Mouse (Mus musculus) MEL (cell line): ENCODE results near the gene Zscan10. TPM values are rescaled to one million over a fixed set of nuclear protein-coding genes. Genes with fewer than 3 reads are reported as not detected.
A peak's percentile ranks its signal among the peaks of the same experiment; 100 is the strongest.

ENCODE experiments used
- DNase-seq: peaks from one replicate; pipeline ENCODE4 v3.0.0; 2011; ENCODE audit warnings: low read depth, low spot score
- H3K27ac ChIP-seq: 2 replicates; pipeline ENCODE4 v1.5.1; 2012; ENCODE audit warnings: low read depth, mild to moderate bottlenecking, control low read depth, low read length, moderate library complexity; ENCODE audit not compliant: control insufficient read depth
- H3K27me3 ChIP-seq, 2 experiments: fragments of 150-350 bp in 1 of 2; sonication (generic) in 1 of 2; 2 replicates each; pipeline ENCODE4 v1.6.1; 2012; ENCODE audit warnings: low read length in 2 of 2, mild to moderate bottlenecking in 2 of 2, improper control_type of control experiment in 1 of 2, moderate library complexity in 1 of 2; ENCODE audit not compliant: insufficient read depth in 2 of 2, control insufficient read depth in 1 of 2
- H3K36me3 ChIP-seq, 2 experiments: 2 replicates each; pipeline ENCODE4 v1.6.1; 2012 to 2014; ENCODE audit warnings: low read length in 2 of 2, improper control_type of control experiment in 1 of 2, inconsistent platforms in 1 of 2, mild to moderate bottlenecking in 1 of 2; ENCODE audit not compliant: insufficient read depth in 2 of 2, control insufficient read depth in 1 of 2
- H3K4me1 ChIP-seq, 2 experiments: fragments of 150-350 bp in 1 of 2; sonication (generic) in 1 of 2; 2 replicates each; pipeline ENCODE4 v1.6.1; 2012; ENCODE audit warnings: low read length in 2 of 2, improper control_type of control experiment in 1 of 2, mild to moderate bottlenecking in 1 of 2; ENCODE audit not compliant: insufficient read depth in 2 of 2, control insufficient read depth in 1 of 2
- H3K4me3 ChIP-seq, 2 experiments: fragments of 150-350 bp in 1 of 2; sonication (generic) in 1 of 2; 2 replicates each; pipeline ENCODE4 v1.5.1; 2012; ENCODE audit warnings: low read depth in 2 of 2, low read length in 2 of 2, mild to moderate bottlenecking in 2 of 2, moderate library complexity in 2 of 2, control low read depth in 1 of 2, improper control_type of control experiment in 1 of 2; ENCODE audit not compliant: control insufficient read depth in 1 of 2, insufficient read depth in 1 of 2
- H3K79me2 ChIP-seq: 2 replicates; pipeline ENCODE4 v1.6.1; 2012; ENCODE audit warnings: mild to moderate bottlenecking, low read length, moderate library complexity; ENCODE audit not compliant: control insufficient read depth, poor library complexity, insufficient read depth
- H3K9ac ChIP-seq: 2 replicates; pipeline ENCODE4 v1.6.1; 2012; ENCODE audit warnings: low read depth, mild to moderate bottlenecking, control low read depth, low read length, moderate library complexity; ENCODE audit not compliant: control insufficient read depth, poor library complexity, severe bottlenecking
- H3K9me3 ChIP-seq: fragments of 150-350 bp; sonication (generic); replicated peaks from 2 replicates; pipeline ENCODE4 v1.6.1; 2012; ENCODE audit warnings: mild to moderate bottlenecking, low read length, improper control_type of control experiment, moderate library complexity; ENCODE audit not compliant: insufficient read depth
- CTCF ChIP-seq, 3 experiments: IDR thresholded peaks in 2 of 3; conservative IDR thresholded peaks in 1 of 3; 2 replicates each; pipeline ENCODE4 v1.5.1; 2011 to 2012; ENCODE audit warnings: low read length in 3 of 3, low read depth in 2 of 3, mild to moderate bottlenecking in 2 of 3, improper control_type of control experiment in 1 of 3, inconsistent platforms in 1 of 3, mixed read lengths in 1 of 3, moderate library complexity in 1 of 3; ENCODE audit not compliant: control insufficient read depth in 1 of 3, insufficient read depth in 1 of 3, poor library complexity in 1 of 3, severe bottlenecking in 1 of 3
- ETS1 ChIP-seq: IDR thresholded peaks from 2 replicates; pipeline ENCODE4 v1.6.1; 2012; ENCODE audit warnings: low read depth, mild to moderate bottlenecking, inconsistent platforms, low read length, improper control_type of control experiment, moderate library complexity
- GABPA ChIP-seq: IDR thresholded peaks from 2 replicates; pipeline ENCODE4 v1.6.1; 2012; ENCODE audit warnings: low read depth, mild to moderate bottlenecking, inconsistent platforms, low read length, improper control_type of control experiment, moderate library complexity
- MAFK ChIP-seq: IDR thresholded peaks from 2 replicates; pipeline ENCODE4 v1.6.1; 2011; ENCODE audit warnings: low read depth, mild to moderate bottlenecking, low read length, improper control_type of control experiment, borderline replicate concordance
- MYC ChIP-seq: IDR thresholded peaks from 2 replicates; pipeline ENCODE4 v1.6.1; 2011; ENCODE audit warnings: low read depth, mild to moderate bottlenecking, low read length, improper control_type of control experiment, moderate library complexity
- POLR2A ChIP-seq, 2 experiments: IDR thresholded peaks; 2 replicates each; pipeline ENCODE4 v1.6.1; 2011 to 2012; ENCODE audit warnings: low read length in 2 of 2, mild to moderate bottlenecking in 2 of 2, control low read depth in 1 of 2, improper control_type of control experiment in 1 of 2, low read depth in 1 of 2, moderate library complexity in 1 of 2; ENCODE audit not compliant: control insufficient read depth in 1 of 2, insufficient read depth in 1 of 2, poor library complexity in 1 of 2
- RAD21 ChIP-seq: IDR thresholded peaks from 2 replicates; pipeline ENCODE4 v1.6.1; 2011; ENCODE audit warnings: mild to moderate bottlenecking, low read depth, low read length, improper control_type of control experiment
- SMC3 ChIP-seq: IDR thresholded peaks from 2 replicates; pipeline ENCODE4 v1.6.1; 2011; ENCODE audit warnings: low read depth, low read length, improper control_type of control experiment
- TBP ChIP-seq: IDR thresholded peaks from 2 replicates; pipeline ENCODE4 v1.8.0; 2011; ENCODE audit warnings: low read depth, low read length, improper control_type of control experiment
- UBTF ChIP-seq: IDR thresholded peaks from 2 replicates; pipeline ENCODE4 v1.6.1; 2012; ENCODE audit warnings: low read depth, mild to moderate bottlenecking, inconsistent platforms, low read length, improper control_type of control experiment, moderate library complexity, borderline replicate concordance; ENCODE audit not compliant: insufficient read depth
- USF1 ChIP-seq: IDR thresholded peaks from 2 replicates; pipeline ENCODE4 v1.6.1; 2014; ENCODE audit warnings: low read depth, mild to moderate bottlenecking, inconsistent platforms, low read length, improper control_type of control experiment, moderate library complexity
- USF2 ChIP-seq, 2 experiments: IDR thresholded peaks; 2 replicates each; pipeline ENCODE4 v1.6.1; 2011 to 2012; ENCODE audit warnings: improper control_type of control experiment in 2 of 2, low read length in 2 of 2, borderline replicate concordance in 1 of 2, inconsistent platforms in 1 of 2, low read depth in 1 of 2, mild to moderate bottlenecking in 1 of 2; ENCODE audit not compliant: insufficient read depth in 1 of 2
- ZC3H11A ChIP-seq: IDR thresholded peaks from 2 replicates; pipeline ENCODE4 v1.6.1; 2012; ENCODE audit warnings: low read depth, mild to moderate bottlenecking, inconsistent platforms, low read length, improper control_type of control experiment
- ZKSCAN1 ChIP-seq: IDR thresholded peaks from 2 replicates; pipeline ENCODE4 v1.6.1; 2012; ENCODE audit warnings: low read depth, mild to moderate bottlenecking, inconsistent platforms, low read length, improper control_type of control experiment, moderate library complexity
- ZNF384 ChIP-seq: IDR thresholded peaks from 2 replicates; pipeline ENCODE4 v1.6.1; 2012; ENCODE audit warnings: low read depth, mild to moderate bottlenecking, inconsistent platforms, low read length, improper control_type of control experiment
- polyA plus RNA-seq, 2 experiments: library from polyadenylated mRNA; stranded (reverse) in 1 of 2; unstranded in 1 of 2; fragments of >175 nt in 1 of 2; fragments of >200 nt in 1 of 2; gene quantifications; 2 replicates each; pipeline versions ENCODE4 v1.2.1 to v1.2.4; 2012; ENCODE audit warnings: low replicate concordance in 2 of 2, low read depth in 1 of 2; ENCODE audit not compliant: insufficient read length in 2 of 2, insufficient read depth in 1 of 2, missing spikeins in 1 of 2
- total RNA-seq: library from RNA; depleted of rRNA; stranded (reverse); fragments of 300-350 nt; gene quantifications from 2 replicates; pipeline ENCODE4 v1.2.3, GENCODE M21; 2012

The Zscan10 gene
- total and polyA plus RNA-seq, 3 experiments, result 0.08 TPM; not detected in 2

GRCm38 (mm10) chr17:23564368-23564715 is 36.3 kb upstream of the Zscan10 start (continued):
- 0 out of 2 replicates have a peak, but pooled peaks have one; percentile 84 for TF ChIP-seq TBP

GRCm38 (mm10) chr17:23566787-23567186 is 33.9 kb upstream of the Zscan10 start:
- Histone ChIP-seq H3K9me3 (no peaks in the 10 kb centered on the region), H3K27me3 (no peaks in the 10 kb centered on the region), H3K36me3 (peaks cover 0 to 8% of the 10 kb centered on the region in 2 experiments; a peak in 1 of 4 replicates), H3K79me2 (peaks cover 6% of the 10 kb centered on the region; the same call in 1 of the 2 replicates), H3K9ac (no peak overlapping the region), H3K4me3 (no peak overlapping the region), H3K4me1 (peaks cover 2 to 7% of the 10 kb centered on the region in 2 experiments; a peak in 2 of 4 replicates), H3K27ac (no peak overlapping the region)
- TF ChIP-seq POLR2A (IDR thresholded peaks at IDR 0.05; ENCODE audit: control insufficient read depth in 1 of 2, insufficient read depth in 1 of 2, low read depth in 1 of 2, low read length in 2 of 2, poor library complexity in 1 of 2) (no peak), USF2 (IDR thresholded peaks at IDR 0.05; ENCODE audit: borderline replicate concordance in 1 of 2, insufficient read depth in 1 of 2, low read depth in 1 of 2, low read length in 2 of 2) (no peak), GABPA (no peak), ZKSCAN1 (no peak), CTCF (IDR thresholded peaks at IDR 0.05 in 2 of 3, conservative IDR thresholded peaks at IDR 0.05 in 1 of 3; ENCODE audit: control insufficient read depth in 1 of 3, insufficient read depth in 1 of 3, low read depth in 2 of 3, low read length in 3 of 3, poor library complexity in 1 of 3, severe bottlenecking in 1 of 3) (peak; percentile 27 to 53 (median 41); a peak in 5 of 6 replicates), USF1 (no peak), ETS1 (no peak), ZC3H11A (peak; percentile 29; the same call in 1 of the 2 replicates), UBTF (no peak), RAD21 (peak; percentile 52), MAFK (no peak), SMC3 (peak; percentile 46), TBP (no peak), ZNF384 (no peak)
- peak; percentile 60 for DNase-seq

GRCm38 (mm10) chr17:23568370-23568769 is 32.3 kb upstream of the Zscan10 start:
- Histone ChIP-seq H3K9me3 (no peaks in the 10 kb centered on the region), H3K4me1 (peaks cover 2 to 7% of the 10 kb centered on the region in 2 experiments; a peak in 2 of 4 replicates), H3K9ac (no peak overlapping the region), H3K4me3 (no peak overlapping the region), H3K36me3 (peaks cover 0 to 6% of the 10 kb centered on the region in 2 experiments; a peak in 1 of 4 replicates), H3K27ac (no peak overlapping the region), H3K79me2 (peaks cover 6% of the 10 kb centered on the region; the same call in 1 of the 2 replicates), H3K27me3 (no peaks in the 10 kb centered on the region)
- TF ChIP-seq MYC (no peak), CTCF (IDR thresholded peaks at IDR 0.05 in 2 of 3, conservative IDR thresholded peaks at IDR 0.05 in 1 of 3; ENCODE audit: control insufficient read depth in 1 of 3, insufficient read depth in 1 of 3, low read depth in 2 of 3, low read length in 3 of 3, poor library complexity in 1 of 3, severe bottlenecking in 1 of 3) (no peak)
- DNase-seq, result no peak
